Mouse (Mus musculus): Measurements from ENCODE around the gene Emc9. TPM values are rescaled to one million over a fixed set of nuclear protein-coding genes. Genes with fewer than 3 reads are reported as not detected.

Emc9 gene
- total RNA-seq (2022) = 10 to 100 TPM; 30.6 to 41.6 (median 37.6) TPM

GRCm38 (mm10) chr14:55584702-55585565, at the start of gene Emc9:
Gene Emc9 (minus strand): TSS chr14:55585302.
- DNase-seq (ENCODE audit: low spot score in 2 of 2) = peak; percentile 70 to 79

GRCm38 (mm10) chr14:55629312-55629711, 44.2 kb upstream of the Emc9 start:
- DNase-seq (ENCODE audit: low spot score in 2 of 2) = peak; percentile 26 to 43

GRCm38 (mm10) chr14:55628077-55628827, 43.1 kb upstream of the Emc9 start:
- DNase-seq (ENCODE audit: low spot score in 2 of 2) = no peak

- DNase-seq (ENCODE audit: low spot score in 2 of 2) = no peak
Measured at GRCm38 (mm10) chr14:55618486-55619195, 33.5 kb upstream of the Emc9 start.

GRCm38 (mm10) chr14:55617822-55618221, 32.7 kb upstream of the Emc9 start, which contains the start of gene Rec8:
Gene Rec8 (plus strand): TSS chr14:55618037.
- DNase-seq (ENCODE audit: low spot score in 2 of 2) = no peak

GRCm38 (mm10) chr14:55616844-55617243, 31.7 kb upstream of the Emc9 start:
- DNase-seq (ENCODE audit: low spot score in 2 of 2) = no peak

GRCm38 (mm10) chr14:55615876-55616275, 30.8 kb upstream of the Emc9 start:
- DNase-seq (ENCODE audit: low spot score in 2 of 2) = no peak

- DNase-seq (ENCODE audit: low spot score in 2 of 2) = no peak
Measured at GRCm38 (mm10) chr14:55614565-55615178, 29.6 kb upstream of the Emc9 start.

- DNase-seq (ENCODE audit: low spot score in 2 of 2) = no peak
Measured at GRCm38 (mm10) chr14:55613346-55613745, 28.2 kb upstream of the Emc9 start.

- DNase-seq (ENCODE audit: low spot score in 2 of 2) = no peak
Measured at GRCm38 (mm10) chr14:55608339-55608738, 23.2 kb upstream of the Emc9 start.

- no peak for DNase-seq (ENCODE audit: low spot score in 2 of 2)
Measured at GRCm38 (mm10) chr14:55605743-55606459, 20.8 kb upstream of the Emc9 start.

- DNase-seq (ENCODE audit: low spot score in 2 of 2) = no peak
Measured at GRCm38 (mm10) chr14:55604823-55605222, 19.7 kb upstream of the Emc9 start.

- peak; percentile 86 to 89 for DNase-seq (ENCODE audit: low spot score in 2 of 2)
Measured at GRCm38 (mm10) chr14:55603633-55604576, 18.8 kb upstream of the Emc9 start.

- DNase-seq (ENCODE audit: low spot score in 2 of 2) = no peak
Measured at GRCm38 (mm10) chr14:55603271-55603632, 18.1 kb upstream of the Emc9 start, which contains the start of gene Irf9. Gene Irf9 (plus strand): TSS chr14:55603571.

- DNase-seq (ENCODE audit: low spot score in 2 of 2) = no peak
Measured at GRCm38 (mm10) chr14:55598521-55599390, 13.7 kb upstream of the Emc9 start.

GRCm38 (mm10) chr14:55596036-55596690, 11.1 kb upstream of the Emc9 start:
- no peak for DNase-seq (ENCODE audit: low spot score in 2 of 2)

- DNase-seq (ENCODE audit: low spot score in 2 of 2) = no peak
Measured at GRCm38 (mm10) chr14:55592226-55592625, 7.1 kb upstream of the Emc9 start.

- peak; percentile 94 to 95 for DNase-seq (ENCODE audit: low spot score in 2 of 2)
Measured at GRCm38 (mm10) chr14:55591331-55591891, 6.3 kb upstream of the Emc9 start, which contains the start of gene Rnf31. Gene Rnf31 (plus strand): TSS chr14:55591708.

Data from gastrocnemius, adult 8-10 months (tissue).